Mouse (Mus musculus): Measurements from ENCODE around the gene Dcdc2b.

Dcdc2b gene

DNA sequence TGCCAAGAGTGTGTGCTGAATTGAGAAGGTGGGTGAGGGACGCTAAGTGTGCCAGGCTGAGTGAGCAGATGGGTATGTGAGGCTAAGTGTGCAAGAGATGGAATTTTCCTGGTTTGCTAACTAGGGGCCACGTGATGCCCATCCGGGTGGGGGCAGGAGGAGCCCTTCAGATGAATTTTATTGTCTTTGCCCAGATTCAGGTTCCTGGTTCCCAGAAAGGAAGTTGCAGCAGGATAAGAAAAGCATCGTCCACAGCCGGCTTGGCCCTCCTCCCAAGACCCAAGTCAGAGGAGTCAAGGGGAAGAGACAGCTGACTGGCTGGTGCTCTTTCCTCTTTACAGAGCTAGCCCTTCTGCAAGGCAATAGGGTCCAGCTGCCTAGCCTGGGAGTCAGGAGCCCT is 35.6 kb downstream of the Dcdc2b start, which contains the start of gene Fam167b:
Fam167b (minus strand) TSS at position 84 of the 400 bp plus-strand sequence.
- no peak for DNase-seq (ENCODE audit: low read depth, low spot score)

GRCm38 (mm10) chr4:129577688-129578087 is 36.4 kb downstream of the Dcdc2b start:
- DNase-seq (ENCODE audit: low read depth, low spot score) = no peak

- peak; percentile 71 for DNase-seq (ENCODE audit: low read depth, low spot score)
These were observed 37.1 kb downstream of the Dcdc2b start for GRCm38 (mm10) chr4:129576863-129577491.

DNA sequence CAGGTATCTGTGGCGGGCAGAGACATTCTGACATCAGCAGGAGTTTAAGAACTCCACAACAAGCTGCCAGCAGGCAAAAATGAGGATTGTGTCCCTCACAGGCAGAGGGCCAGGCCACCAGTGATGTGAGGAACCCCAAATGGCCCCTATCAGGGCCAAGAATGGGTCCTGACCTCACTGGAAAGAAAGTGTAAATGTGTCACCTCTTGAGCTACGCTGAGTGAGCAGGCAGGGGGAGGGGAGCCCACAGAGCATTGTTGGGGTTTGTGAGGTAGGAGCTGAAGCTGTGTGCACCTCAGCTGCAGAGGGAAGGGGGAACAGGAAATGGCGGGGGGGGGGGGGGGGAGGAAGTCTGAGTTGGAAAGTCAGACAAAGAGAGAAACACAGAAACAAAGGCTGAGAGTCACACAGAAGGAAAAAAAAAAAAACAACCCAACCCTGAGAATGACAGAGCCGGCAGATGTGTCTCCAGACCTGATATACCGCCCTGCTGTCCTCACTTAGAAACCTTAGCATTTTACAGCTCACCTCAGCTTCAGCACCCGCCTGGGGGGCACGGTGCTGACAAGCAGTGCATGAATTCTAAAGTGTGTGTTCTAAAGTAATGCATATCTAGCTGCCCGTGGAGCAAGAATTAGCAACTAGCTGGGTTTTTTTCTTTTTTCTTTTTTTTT is 38.7 kb downstream of the Dcdc2b start:
- no peak for DNase-seq (ENCODE audit: low read depth, low spot score)

- no peak for DNase-seq (ENCODE audit: low read depth, low spot score)
These were observed 40.6 kb downstream of the Dcdc2b start, which contains the start of gene Lck for GRCm38 (mm10) chr4:129573430-129573829. Gene Lck (minus strand): TSS chr4:129573641.

- no peak for DNase-seq (ENCODE audit: low read depth, low spot score)
These were observed 41.0 kb downstream of the Dcdc2b start for GRCm38 (mm10) chr4:129573093-129573370.

GRCm38 (mm10) chr4:129572236-129573092 is 41.6 kb downstream of the Dcdc2b start:
- DNase-seq (ENCODE audit: low read depth, low spot score) = no peak

DNA sequence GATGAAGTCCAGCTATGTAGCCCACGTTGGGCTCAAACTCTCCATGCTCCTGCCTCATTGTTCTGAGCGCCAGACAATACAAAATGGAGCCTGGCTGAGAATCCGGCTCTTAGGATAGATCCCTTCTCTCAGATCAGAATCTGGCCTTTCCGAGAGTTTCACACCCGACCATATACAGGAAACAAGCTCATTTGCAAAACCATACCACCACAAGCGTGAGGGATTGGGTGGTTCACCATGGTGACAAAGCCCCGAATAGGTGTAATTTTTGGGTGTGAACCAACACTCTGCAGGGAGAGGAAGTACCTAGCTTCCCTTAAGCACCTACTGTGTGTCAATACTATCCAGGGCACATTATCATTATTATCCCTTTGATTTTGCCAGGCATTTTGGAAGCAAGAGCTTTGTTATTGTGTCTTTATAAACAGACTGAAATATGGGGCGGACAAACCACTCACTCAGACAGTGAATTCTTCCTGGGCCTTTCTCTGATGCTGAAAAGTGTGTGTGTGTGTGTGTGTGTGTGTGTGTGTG is 42.4 kb downstream of the Dcdc2b start:
- DNase-seq (ENCODE audit: low read depth, low spot score) = no peak

- no peak for DNase-seq (ENCODE audit: low read depth, low spot score)
These were observed 44.0 kb downstream of the Dcdc2b start for GRCm38 (mm10) chr4:129570028-129570427.

- no peak for DNase-seq (ENCODE audit: low read depth, low spot score)
These were observed 45.7 kb downstream of the Dcdc2b start for GRCm38 (mm10) chr4:129568366-129568765.

GRCm38 (mm10) chr4:129565139-129565538 is 48.9 kb downstream of the Dcdc2b start:
- no peak for DNase-seq (ENCODE audit: low read depth, low spot score)

- DNase-seq (ENCODE audit: low read depth, low spot score) = peak; percentile 86
These were observed 50.3 kb downstream of the Dcdc2b start for GRCm38 (mm10) chr4:129563718-129564117.

GRCm38 (mm10) chr4:129561184-129561583 is 52.9 kb downstream of the Dcdc2b start:
- no peak for DNase-seq (ENCODE audit: low read depth, low spot score)

All from mesoderm, embryonic 11.5 days (tissue).